Mouse (Mus musculus): ENCODE measurements around the gene Lin54.

Lin54 gene

GRCm38 (mm10) chr5:100500458-100500961 lies at the start of gene Lin54:
Lin54 (minus strand) TSS chr5:100500639.
- DNase-seq (ENCODE audit: low spot score in 2 of 2): peak; percentile 87 to 89

- no peak for DNase-seq (ENCODE audit: low spot score in 2 of 2)
Observed at GRCm38 (mm10) chr5:100550151-100550550, 49.7 kb upstream of the Lin54 start.

GRCm38 (mm10) chr5:100549311-100549710 lies 48.9 kb upstream of the Lin54 start:
- no peak for DNase-seq (ENCODE audit: low spot score in 2 of 2)

- no peak for DNase-seq (ENCODE audit: low spot score in 2 of 2)
Observed at GRCm38 (mm10) chr5:100548236-100548635, 47.8 kb upstream of the Lin54 start.

GRCm38 (mm10) chr5:100546294-100547080 lies 46.0 kb upstream of the Lin54 start:
- no peak for DNase-seq (ENCODE audit: low spot score in 2 of 2)

GRCm38 (mm10) chr5:100536638-100537037 lies 36.2 kb upstream of the Lin54 start:
- peak in 1 of 2 experiments; percentile 20 for DNase-seq (ENCODE audit: low spot score in 2 of 2)

GRCm38 (mm10) chr5:100535826-100536225 lies 35.4 kb upstream of the Lin54 start:
- DNase-seq (ENCODE audit: low spot score in 2 of 2): no peak

GRCm38 (mm10) chr5:100526164-100526563 lies 25.7 kb upstream of the Lin54 start:
- DNase-seq (ENCODE audit: low spot score in 2 of 2): peak in 1 of 2 experiments; percentile 13

- no peak for DNase-seq (ENCODE audit: low spot score in 2 of 2)
Observed at GRCm38 (mm10) chr5:100525620-100526019, 25.2 kb upstream of the Lin54 start.

GRCm38 (mm10) chr5:100524921-100525320 lies 24.5 kb upstream of the Lin54 start:
- no peak for DNase-seq (ENCODE audit: low spot score in 2 of 2)

- no peak for DNase-seq (ENCODE audit: low spot score in 2 of 2)
Observed at GRCm38 (mm10) chr5:100523331-100523730, 22.9 kb upstream of the Lin54 start.

- DNase-seq (ENCODE audit: low spot score in 2 of 2): no peak
Observed at GRCm38 (mm10) chr5:100520223-100520622, 19.8 kb upstream of the Lin54 start.

- DNase-seq (ENCODE audit: low spot score in 2 of 2): no peak
Observed at GRCm38 (mm10) chr5:100519027-100519411, 18.6 kb upstream of the Lin54 start.

GRCm38 (mm10) chr5:100518049-100519026 lies 17.9 kb upstream of the Lin54 start, which contains the start of gene Cops4:
Cops4 (plus strand) TSS chr5:100518309.
- DNase-seq (ENCODE audit: low spot score in 2 of 2): peak; percentile 95 to 97

GRCm38 (mm10) chr5:100512576-100512975 lies 12.1 kb upstream of the Lin54 start:
- DNase-seq (ENCODE audit: low spot score in 2 of 2): no peak

GRCm38 (mm10) chr5:100509247-100509646 lies 8.8 kb upstream of the Lin54 start:
- no peak for DNase-seq (ENCODE audit: low spot score in 2 of 2)

GRCm38 (mm10) chr5:100501267-100501666 lies 828 bp upstream of the Lin54 start:
- no peak for DNase-seq (ENCODE audit: low spot score in 2 of 2)

GRCm38 (mm10) chr5:100499831-100500304 lies 571 bp downstream of the Lin54 start:
- peak; percentile 42 to 49 for DNase-seq (ENCODE audit: low spot score in 2 of 2)

GRCm38 (mm10) chr5:100499243-100499642 lies 1.2 kb downstream of the Lin54 start:
- no peak for DNase-seq (ENCODE audit: low spot score in 2 of 2)

GRCm38 (mm10) chr5:100498436-100499180 lies 1.8 kb downstream of the Lin54 start:
- DNase-seq (ENCODE audit: low spot score in 2 of 2): peak; percentile 62 to 64

GRCm38 (mm10) chr5:100491704-100492103 lies 8.7 kb downstream of the Lin54 start:
- no peak for DNase-seq (ENCODE audit: low spot score in 2 of 2)
